Mouse (Mus musculus) stomach, embryonic 14.5 days (tissue): ENCODE data around the gene Pdlim4. TPM values are rescaled to one million over a fixed set of nuclear protein-coding genes. Genes with fewer than 3 reads are reported as not detected.

Source experiments
- ATAC-seq: fragments of 200-750 bp; cut with Nextera tagmentation; 2 replicates; pipeline ENCODE4 v1.8.0; 2017; ENCODE audit warnings: low read depth, moderate TSS enrichment; ENCODE audit not compliant: insufficient number of reproducible peaks, insufficient read depth, low FRiP score
- H3K27ac ChIP-seq: fragments of 300-500 bp; sonication (generic); 2 replicates; pipeline ENCODE4 v1.5.1; 2014; ENCODE audit warnings: mild to moderate bottlenecking, low read length, moderate library complexity, mixed read lengths
- H3K27me3 ChIP-seq: fragments of 300-500 bp; sonication (generic); 2 replicates; pipeline ENCODE4 v1.6.1; 2014; ENCODE audit warnings: low read length, control low read depth, mixed read lengths; ENCODE audit not compliant: control insufficient read depth, insufficient read depth
- H3K36me3 ChIP-seq: fragments of 300-500 bp; sonication (generic); 2 replicates; pipeline ENCODE4 v1.6.1; 2014; ENCODE audit warnings: mild to moderate bottlenecking, control low read depth, low read length, moderate library complexity, mixed read lengths; ENCODE audit not compliant: control insufficient read depth, insufficient read depth
- H3K4me1 ChIP-seq: fragments of 300-500 bp; sonication (generic); 2 replicates; pipeline ENCODE4 v1.6.1; 2014; ENCODE audit warnings: low read length, control low read depth, mixed read lengths; ENCODE audit not compliant: control insufficient read depth, insufficient read depth
- H3K4me2 ChIP-seq: fragments of 300-500 bp; sonication (generic); replicated peaks from 2 replicates; pipeline ENCODE4 v1.6.1; 2014; ENCODE audit warnings: low read depth, low read length, control low read depth
- H3K4me3 ChIP-seq: fragments of 300-500 bp; sonication (generic); 2 replicates; pipeline ENCODE4 v1.5.1; 2014; ENCODE audit warnings: low read depth, low read length, control low read depth
- H3K9ac ChIP-seq: fragments of 300-500 bp; sonication (generic); replicated peaks from 2 replicates; pipeline ENCODE4 v1.6.1; 2014; ENCODE audit warnings: low read depth, mild to moderate bottlenecking, control low read depth, low read length, moderate library complexity, mixed read lengths
- H3K9me3 ChIP-seq: fragments of 300-500 bp; sonication (generic); 2 replicates; pipeline ENCODE4 v1.6.1; 2016; ENCODE audit warnings: low read depth, low read length, control low read depth; ENCODE audit not compliant: control insufficient read depth
- WGBS: fragments of 180-500 bp; shearing (Covaris S2); extraction: QIAGEN DNeasy Blood & Tissue Kit; methylation state at CpG from one replicate; pipeline ENCODE4 v1.1.7; 2014; 5-methylcytosine and 5-hydroxymethylcytosine counted together
- polyA plus RNA-seq: library from polyadenylated mRNA; unstranded; fragments of >200 nt; fragmentation: Nextera tagmentation; extraction: Ambion mirVana; gene quantifications from 2 replicates; pipeline ENCODE4 v1.2.1, GENCODE M21; 2014

Pdlim4 gene
- polyA plus RNA-seq, 1 experiment from 2014 or later = 76.7 TPM

DNA sequence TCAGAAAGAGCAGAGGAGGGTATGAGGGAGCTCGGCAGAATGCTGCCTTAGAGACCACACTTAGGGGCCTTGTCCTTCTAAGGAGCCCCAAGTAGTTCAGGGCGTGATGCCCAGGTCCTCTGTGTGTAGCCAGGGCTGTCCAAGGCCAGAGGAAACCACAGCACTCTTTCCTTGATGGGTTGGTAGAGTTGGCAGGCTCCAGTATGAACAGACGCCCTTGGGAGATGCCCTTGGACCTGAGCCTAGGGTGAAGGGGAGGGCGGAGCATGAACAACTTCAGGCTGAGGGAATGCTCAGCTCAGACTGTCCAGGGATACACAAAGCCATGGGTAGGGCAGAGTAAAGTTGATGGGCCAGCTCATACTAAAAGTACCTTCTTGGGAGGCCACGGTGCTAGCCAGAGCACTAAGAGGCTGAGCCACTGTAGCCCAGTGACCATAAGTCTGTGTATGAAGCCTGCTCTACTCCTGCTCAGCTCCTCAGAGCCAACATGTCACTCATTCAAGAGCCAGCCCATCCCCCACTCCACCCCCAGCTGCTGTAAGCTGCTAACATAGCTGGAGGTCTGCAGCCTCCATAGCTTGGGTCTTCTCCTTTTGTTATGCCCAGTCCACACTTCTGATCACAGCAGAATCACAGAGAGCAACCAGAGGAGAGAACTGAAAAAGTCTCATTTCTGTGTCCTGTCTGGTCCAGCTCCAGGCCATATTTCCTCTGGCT, 3.1 kb upstream of the Pdlim4 start:
- 89% methylated on average over 5 of the region's 5 CpGs for WGBS
- H3K4me1 ChIP-seq = peaks cover 13% of the 10 kb centered on the region; the same call in 1 of the 2 replicates
- no peak overlapping the region for H3K4me2 ChIP-seq
- H3K27me3 ChIP-seq = no peaks in the 10 kb centered on the region
- no peak overlapping the region for H3K27ac ChIP-seq
- ATAC-seq = no peak
- no peak overlapping the region for H3K4me3 ChIP-seq
- H3K36me3 ChIP-seq = no peaks in the 10 kb centered on the region
- no peaks in the 10 kb centered on the region for H3K9me3 ChIP-seq
- no peak overlapping the region for H3K9ac ChIP-seq

DNA sequence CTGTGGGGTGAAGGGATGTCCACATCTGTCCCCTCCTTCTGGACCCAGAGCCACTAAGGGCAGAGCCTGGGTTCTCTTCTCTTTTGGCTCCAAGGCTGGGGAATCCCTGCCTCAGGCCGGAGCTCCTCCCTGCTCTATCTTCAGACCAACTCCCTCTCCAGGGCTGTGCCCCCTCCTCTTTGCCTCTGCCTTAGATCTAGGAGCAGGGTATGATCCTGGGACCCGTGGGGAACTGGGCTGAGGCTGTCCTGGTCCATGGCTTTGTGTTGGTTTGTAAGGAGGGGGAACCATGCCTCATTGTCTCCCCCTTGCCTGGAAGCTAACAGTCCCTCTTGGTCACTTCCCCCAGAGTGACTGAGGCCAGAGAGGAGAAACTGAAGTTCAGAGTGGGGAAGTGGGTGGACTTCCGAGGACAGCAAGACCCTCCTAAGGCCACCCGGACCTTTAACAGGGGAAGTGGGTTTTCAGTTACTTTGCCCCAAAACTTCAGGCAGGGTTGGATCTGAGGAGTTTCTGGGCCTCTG, 756 bp downstream of the Pdlim4 start:
- peak overlapping the region; percentile 66; the same call in 1 of the 2 replicates for H3K27ac ChIP-seq
- H3K36me3 ChIP-seq = no peaks in the 10 kb centered on the region
- peaks cover 20% of the 10 kb centered on the region; the same call in 1 of the 2 replicates for H3K4me1 ChIP-seq
- H3K9me3 ChIP-seq = no peaks in the 10 kb centered on the region
- H3K9ac ChIP-seq = peak overlapping the region; percentile 72
- H3K4me2 ChIP-seq = peak overlapping the region; percentile 84
- WGBS = 25% methylated on average over 4 of the region's 4 CpGs
- H3K27me3 ChIP-seq = no peaks in the 10 kb centered on the region
- no peak for ATAC-seq
- peak overlapping the region; percentile 59 for H3K4me3 ChIP-seq

DNA sequence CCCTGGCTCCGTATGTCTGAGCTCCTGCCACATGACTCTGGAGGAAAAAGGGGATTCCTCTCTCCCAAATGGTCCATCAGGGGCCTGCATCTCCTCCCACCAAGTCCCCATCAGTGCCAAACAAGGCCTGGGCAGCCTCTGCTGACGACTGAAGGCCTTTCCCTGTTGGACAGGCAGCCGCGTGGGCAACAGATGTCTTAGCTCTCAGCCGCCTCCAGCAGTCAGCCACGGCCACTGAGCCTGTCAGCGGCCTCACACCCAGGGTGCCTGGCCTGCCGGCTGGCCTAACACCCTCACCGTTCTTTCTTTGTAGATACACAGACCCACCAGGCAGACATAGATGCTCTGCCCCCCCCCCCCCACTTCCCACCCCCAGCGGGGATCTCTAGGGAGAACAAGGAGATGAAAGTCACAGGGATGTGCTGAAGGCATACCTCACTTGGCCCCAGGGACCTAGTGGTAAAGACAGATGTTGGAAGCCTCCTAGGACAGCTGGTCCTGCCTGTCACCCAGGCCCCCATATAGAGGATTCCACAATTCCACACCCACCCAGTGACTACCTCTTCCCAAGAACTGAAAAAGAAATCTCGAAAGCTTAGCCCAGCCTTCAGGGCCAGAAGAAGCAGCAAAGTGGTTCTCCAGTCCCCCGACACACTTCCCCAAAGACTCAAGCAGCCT, 1.4 kb downstream of the Pdlim4 start:
- H3K4me3 ChIP-seq = peak overlapping the region; percentile 59
- peaks cover 25% of the 10 kb centered on the region; the same call in 1 of the 2 replicates for H3K4me1 ChIP-seq
- H3K9me3 ChIP-seq = no peaks in the 10 kb centered on the region
- H3K9ac ChIP-seq = peak overlapping the region; percentile 72; the same call in 1 of the 2 replicates
- 15% methylated on average over 12 of the region's 12 CpGs for WGBS
- H3K27ac ChIP-seq = peak overlapping the region; percentile 66; the same call in 1 of the 2 replicates
- no peaks in the 10 kb centered on the region for H3K36me3 ChIP-seq
- no peaks in the 10 kb centered on the region for H3K27me3 ChIP-seq
- peak; percentile 47; the same call in 1 of the 2 replicates for ATAC-seq
- peak overlapping the region; percentile 84 for H3K4me2 ChIP-seq

DNA sequence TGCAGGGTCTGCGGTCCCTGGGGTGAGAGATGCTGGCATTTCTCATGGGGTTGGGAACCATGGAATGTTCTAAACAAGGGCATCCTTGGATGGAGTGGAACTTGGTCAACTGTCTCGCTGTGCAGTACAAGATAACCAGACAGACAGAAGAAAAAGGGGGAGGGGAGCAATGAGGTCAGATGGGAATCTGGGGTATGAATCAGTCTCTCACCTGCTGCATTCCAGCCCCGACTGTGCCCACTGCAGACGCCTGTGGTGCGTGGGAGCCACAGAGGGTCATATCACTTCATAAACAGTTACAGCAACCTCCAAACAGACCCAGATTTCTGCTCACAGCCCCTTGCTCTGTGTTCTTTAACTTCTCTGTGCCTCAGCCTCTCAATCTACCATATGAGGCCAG, 2.4 kb downstream of the Pdlim4 start:
- Histone ChIP-seq H3K9me3 (no peaks in the 10 kb centered on the region), H3K27ac (no peak overlapping the region), H3K27me3 (no peaks in the 10 kb centered on the region), H3K4me2 (peak overlapping the region; percentile 84), H3K4me3 (no peak overlapping the region), H3K36me3 (no peaks in the 10 kb centered on the region), H3K4me1 (peaks cover 30% of the 10 kb centered on the region; the same call in 1 of the 2 replicates), H3K9ac (no peak overlapping the region)
- 62% methylated on average over 5 of the region's 5 CpGs for WGBS
- no peak for ATAC-seq

DNA sequence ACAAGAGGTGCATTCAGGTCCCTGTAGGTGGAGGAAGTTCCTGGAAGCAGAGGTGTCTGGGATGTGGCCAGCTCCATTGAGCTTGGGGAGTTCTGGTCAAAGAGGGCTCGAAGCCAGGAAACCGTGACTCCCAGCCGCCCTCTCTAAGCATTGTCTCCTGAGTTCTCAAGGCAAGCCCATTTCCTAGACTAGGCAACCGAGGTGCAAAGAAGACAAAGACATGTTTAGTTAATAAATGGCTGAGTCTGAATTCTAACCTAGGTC, 3.0 kb downstream of the Pdlim4 start:
- no peaks in the 10 kb centered on the region for H3K36me3 ChIP-seq
- WGBS = 79% methylated on average over 4 of the region's 4 CpGs
- H3K27ac ChIP-seq = no peak overlapping the region
- no peaks in the 10 kb centered on the region for H3K27me3 ChIP-seq
- H3K4me2 ChIP-seq = no peak overlapping the region
- ATAC-seq = no peak
- H3K4me1 ChIP-seq = peaks cover 33% of the 10 kb centered on the region; the same call in 1 of the 2 replicates
- H3K9ac ChIP-seq = no peak overlapping the region
- no peak overlapping the region for H3K4me3 ChIP-seq
- H3K9me3 ChIP-seq = no peaks in the 10 kb centered on the region

DNA sequence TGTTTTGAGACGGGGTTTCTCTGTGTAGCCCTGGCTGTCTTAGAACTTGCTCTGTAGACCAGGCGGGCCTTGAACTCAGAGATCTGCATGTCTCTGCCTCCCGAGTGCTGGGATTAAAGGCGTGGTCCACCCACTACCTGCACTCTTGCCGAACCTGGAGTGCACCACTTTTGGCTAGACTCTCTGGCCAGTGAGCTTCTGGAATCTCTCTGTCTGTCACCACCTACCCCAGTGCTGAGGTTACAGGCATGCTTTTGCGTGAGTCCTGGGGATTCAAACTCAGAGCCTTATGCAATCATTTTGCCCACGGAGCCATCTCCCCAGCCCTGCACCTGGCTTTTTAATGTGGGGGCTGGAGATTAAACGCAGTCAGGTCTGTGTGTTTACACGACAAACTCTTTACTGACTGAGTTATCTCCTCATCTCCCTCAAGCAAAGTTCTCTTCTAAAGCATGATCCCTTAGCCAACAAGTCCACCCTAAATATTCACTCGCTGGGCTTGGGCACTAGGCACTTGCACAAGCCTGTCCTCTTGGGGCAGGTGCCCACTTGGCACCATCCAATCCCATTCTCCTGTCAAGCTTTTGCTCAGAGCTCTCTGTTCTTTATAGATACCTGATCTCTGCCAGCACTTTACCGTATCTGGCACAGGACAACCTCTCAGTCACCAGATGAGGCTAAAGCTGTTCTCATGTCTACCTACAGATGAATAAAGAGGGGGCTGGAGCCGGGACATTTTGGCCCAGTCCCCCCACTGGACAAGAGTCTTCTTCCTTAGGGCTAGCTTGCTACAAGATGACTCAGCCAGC, 3.5 kb downstream of the Pdlim4 start:
- no peaks in the 10 kb centered on the region for H3K9me3 ChIP-seq
- H3K9ac ChIP-seq = no peak overlapping the region
- H3K36me3 ChIP-seq = no peaks in the 10 kb centered on the region
- no peaks in the 10 kb centered on the region for H3K27me3 ChIP-seq
- no peak overlapping the region for H3K4me2 ChIP-seq
- no peak overlapping the region for H3K27ac ChIP-seq
- peaks cover 38% of the 10 kb centered on the region; the same call in 1 of the 2 replicates for H3K4me1 ChIP-seq
- ATAC-seq = no peak
- WGBS = 77% methylated on average over 12 of the region's 12 CpGs
- H3K4me3 ChIP-seq = no peak overlapping the region

DNA sequence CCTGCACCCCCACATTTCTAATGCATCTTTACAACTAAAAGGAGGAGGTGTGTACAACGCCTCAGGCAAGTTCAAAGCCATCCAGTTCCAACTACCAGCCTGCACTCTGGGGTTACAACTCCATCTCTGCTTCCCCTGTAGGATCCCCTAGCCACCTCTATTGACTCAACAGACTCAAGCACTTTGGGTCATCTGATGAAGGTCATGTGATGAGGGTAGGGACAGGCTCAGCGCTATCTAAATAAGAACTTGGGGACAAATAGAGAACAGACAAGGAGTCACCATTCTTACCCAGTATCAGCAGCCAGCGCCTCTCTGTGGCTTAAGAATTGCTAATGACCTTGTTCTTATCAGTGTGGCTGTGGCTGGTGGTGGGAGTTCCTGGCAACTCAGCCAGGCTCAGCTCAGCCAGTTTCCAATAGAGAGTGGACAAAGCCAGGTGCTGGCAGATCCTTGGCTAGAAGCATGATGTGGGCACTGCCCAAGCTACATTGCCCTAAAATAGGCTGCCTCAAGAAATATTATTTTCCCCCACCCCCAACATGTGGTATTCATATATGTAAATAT, 4.3 kb downstream of the Pdlim4 start:
- no peak overlapping the region for H3K4me3 ChIP-seq

DNA sequence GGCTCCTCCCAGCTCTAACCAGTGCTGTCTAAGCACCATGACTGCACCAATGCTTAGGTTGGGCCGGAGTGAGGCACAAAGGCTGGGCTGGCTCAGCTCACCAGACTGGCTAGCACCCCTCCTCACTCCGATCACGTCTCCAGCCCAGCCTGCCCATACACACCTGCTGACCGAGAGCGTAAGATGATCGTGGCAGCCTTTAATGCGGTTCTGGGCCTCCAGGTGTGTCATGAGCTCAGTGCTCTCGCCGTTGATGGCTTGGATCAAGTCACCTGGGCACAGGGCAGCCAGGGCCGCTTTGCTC, 5.4 kb downstream of the Pdlim4 start:
- Histone ChIP-seq H3K4me3 (no peak overlapping the region), H3K27ac (no peak overlapping the region), H3K4me2 (no peak overlapping the region), H3K9ac (no peak overlapping the region), H3K4me1 (peaks cover 44% of the 10 kb centered on the region; the same call in 1 of the 2 replicates), H3K27me3 (no peaks in the 10 kb centered on the region), H3K36me3 (no peaks in the 10 kb centered on the region; the same call in 1 of the 2 replicates), H3K9me3 (no peaks in the 10 kb centered on the region)
- WGBS = 81% methylated on average over 10 of the region's 10 CpGs
- ATAC-seq = no peak

More for the DNA sequence above, 4.3 kb downstream of the Pdlim4 start:
- peaks cover 38% of the 10 kb centered on the region; the same call in 1 of the 2 replicates for H3K4me1 ChIP-seq
- WGBS = 77% methylated on average over 3 of the region's 3 CpGs
- H3K4me2 ChIP-seq = no peak overlapping the region
- no peaks in the 10 kb centered on the region for H3K36me3 ChIP-seq
- H3K27ac ChIP-seq = no peak overlapping the region
- no peaks in the 10 kb centered on the region for H3K27me3 ChIP-seq
- H3K9me3 ChIP-seq = no peaks in the 10 kb centered on the region
- ATAC-seq = no peak
- H3K9ac ChIP-seq = no peak overlapping the region
